Mouse (Mus musculus) lung, postnatal 0 days (tissue): ENCODE data around the gene Dnajc12.

ENCODE experiments used
- CTCF ChIP-seq: IDR thresholded peaks from 2 replicates; pipeline ENCODE4 v1.5.1; 2016; ENCODE audit warnings: antibody characterized with exemption, mild to moderate bottlenecking
- EP300 ChIP-seq: IDR thresholded peaks from 2 replicates; pipeline ENCODE4 v1.6.1; 2016; ENCODE audit warnings: antibody characterized with exemption, mild to moderate bottlenecking, control low read depth

DNA sequence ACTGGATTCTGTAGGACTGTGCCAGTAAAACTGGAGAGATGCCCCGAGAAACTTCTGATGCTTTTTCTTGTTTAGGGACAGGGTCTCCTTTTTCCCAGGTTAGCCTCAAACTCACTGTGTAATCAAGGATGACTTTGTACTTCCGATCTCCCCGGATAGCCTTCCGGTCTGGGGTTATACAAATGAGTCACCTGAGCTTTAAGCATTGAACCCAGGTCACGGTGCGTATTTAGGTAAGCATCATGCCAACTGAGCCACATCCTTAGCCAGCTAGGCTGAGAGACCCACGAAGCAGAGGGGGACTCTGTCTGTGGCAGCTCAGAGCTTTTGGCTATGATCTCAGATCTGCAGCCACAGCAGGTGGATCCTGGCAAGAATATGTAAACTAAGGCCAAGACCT is 31.6 kb upstream of the Dnajc12 start:
- no peak for TF ChIP-seq CTCF
- TF ChIP-seq EP300: no peak
